Mouse (Mus musculus) frontal cortex, adult 2 months (tissue): ENCODE measurements at regions not wholly inside any gene's neighbourhood (a gene's known extent, or its start where the extent isn't known, plus 50 kb on each side); places are given as distances from the start of the nearest gene placed in this dataset.

Experiments
- DNase-seq, 2 experiments: peaks; one replicate each; pipeline ENCODE4 v3.0.0; 2022; ENCODE audit warnings: low spot score in 1 of 2; ENCODE audit errors: extremely low spot score in 1 of 2

GRCm38 (mm10) chr2:83396307-83396706 lies 247.9 kb upstream of the Zc3h15 start:
- DNase-seq = no peak

GRCm38 (mm10) chr2:83396820-83397609 lies 247.2 kb upstream of the Zc3h15 start:
- DNase-seq = peak in 1 of 2 experiments; percentile 2

- DNase-seq = no peak
Observed at GRCm38 (mm10) chr2:83442739-83443138, 201.5 kb upstream of the Zc3h15 start.

- DNase-seq = no peak
Observed at GRCm38 (mm10) chr2:83451378-83451777, 192.9 kb upstream of the Zc3h15 start.
